Mouse (Mus musculus) forebrain, embryonic 16.5 days (tissue): Measurements from ENCODE around the gene Gabpb2. TPM values are rescaled to one million over a fixed set of nuclear protein-coding genes. Genes with fewer than 3 reads are reported as not detected.

Experiments
- ATAC-seq: fragments of 200-750 bp; cut with Nextera tagmentation; 2 replicates; pipeline ENCODE4 v1.8.0; 2017; ENCODE audit warnings: mild to moderate bottlenecking, moderate library complexity
- H3K27ac ChIP-seq: fragments of 300-500 bp; sonication (generic); 2 replicates; pipeline ENCODE4 v1.5.1; 2014; ENCODE audit warnings: low read length, control low read depth
- H3K27me3 ChIP-seq: fragments of 300-500 bp; sonication (generic); replicated peaks from 2 replicates; pipeline ENCODE4 v1.6.1; 2014; ENCODE audit warnings: low read length; ENCODE audit not compliant: control insufficient read depth, insufficient read depth
- H3K36me3 ChIP-seq: fragments of 300-500 bp; sonication (generic); 2 replicates; pipeline ENCODE4 v1.6.1; 2014; ENCODE audit not compliant: control insufficient read depth, insufficient read depth
- H3K4me1 ChIP-seq: fragments of 300-500 bp; sonication (generic); replicated peaks from 2 replicates; pipeline ENCODE4 v1.6.1; 2014; ENCODE audit warnings: low read length; ENCODE audit not compliant: control insufficient read depth, insufficient read depth
- H3K4me2 ChIP-seq: fragments of 300-500 bp; sonication (generic); 2 replicates; pipeline ENCODE4 v1.6.1; 2014; ENCODE audit warnings: mild to moderate bottlenecking, low read length, control low read depth
- H3K4me3 ChIP-seq: fragments of 300-500 bp; sonication (generic); replicated peaks from 2 replicates; pipeline ENCODE4 v1.5.1; 2014; ENCODE audit warnings: mild to moderate bottlenecking, low read length, control low read depth
- H3K9ac ChIP-seq: fragments of 300-500 bp; sonication (generic); replicated peaks from 2 replicates; pipeline ENCODE4 v1.6.1; 2014; ENCODE audit warnings: low read depth, low read length, control low read depth
- H3K9me3 ChIP-seq: fragments of 300-500 bp; sonication (generic); 2 replicates; pipeline ENCODE4 v1.6.1; 2016; ENCODE audit warnings: low read length; ENCODE audit not compliant: control insufficient read depth
- WGBS: fragments of 180-500 bp; shearing (Covaris S2); extraction: QIAGEN DNeasy Blood & Tissue Kit; methylation state at CpG from one replicate; pipeline ENCODE4 v1.1.7; 2014; 5-methylcytosine and 5-hydroxymethylcytosine counted together
- polyA plus RNA-seq: library from polyadenylated mRNA; unstranded; fragments of >200 nt; fragmentation: Nextera tagmentation; extraction: Ambion mirVana; gene quantifications from 2 replicates; pipeline ENCODE4 v1.2.1, GENCODE M21; 2015

Gabpb2 gene
- polyA plus RNA-seq, 1 experiment from 2014 or later, result 5.6 TPM

DNA sequence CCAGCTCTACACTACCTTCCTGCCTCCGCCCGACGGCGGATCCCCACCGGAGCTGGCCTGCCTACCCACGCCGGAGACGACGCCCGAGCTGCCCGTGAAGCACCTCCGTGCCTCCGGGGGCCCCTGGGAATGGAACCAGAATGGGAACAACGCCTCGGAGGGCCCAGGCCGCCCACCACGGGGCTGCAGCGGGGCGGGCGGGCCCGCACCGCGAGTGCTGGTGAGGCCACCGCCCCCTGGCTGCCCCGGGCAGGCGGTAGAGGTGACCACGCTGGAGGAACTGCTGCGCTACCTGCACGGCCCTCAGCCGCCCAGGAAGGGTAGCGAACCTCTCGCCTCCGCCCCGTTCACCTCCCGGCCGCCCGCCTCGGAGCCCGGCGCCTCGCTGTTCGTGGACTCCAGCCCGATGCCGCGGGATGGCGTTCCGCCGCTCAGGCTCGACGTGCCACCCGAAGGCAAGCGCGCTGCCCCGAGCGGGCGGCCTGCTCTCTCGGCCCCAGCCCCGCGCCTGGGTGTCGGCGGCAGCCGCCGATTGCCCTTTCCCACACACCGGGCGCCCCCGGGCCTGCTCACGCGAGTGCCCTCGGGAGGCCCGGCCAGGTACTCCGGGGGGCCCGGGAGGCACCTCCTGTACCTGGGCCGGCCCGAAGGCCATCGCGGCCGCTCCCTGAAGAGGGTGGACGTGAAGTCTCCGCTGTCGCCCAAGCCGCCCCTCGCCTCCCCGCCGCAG, 45.0 kb downstream of the Gabpb2 start:
- peaks cover 27% of the 10 kb centered on the region for H3K36me3 ChIP-seq
- H3K9ac ChIP-seq, result no peak overlapping the region
- H3K27me3 ChIP-seq, result peaks cover 18% of the 10 kb centered on the region
- H3K4me3 ChIP-seq, result no peak overlapping the region
- no peaks in the 10 kb centered on the region for H3K9me3 ChIP-seq
- WGBS, result 16% methylated on average over 74 of the region's 84 CpGs
- H3K27ac ChIP-seq, result no peak overlapping the region
- peaks cover 13% of the 10 kb centered on the region for H3K4me1 ChIP-seq
- no peak for ATAC-seq
- no peak overlapping the region for H3K4me2 ChIP-seq

DNA sequence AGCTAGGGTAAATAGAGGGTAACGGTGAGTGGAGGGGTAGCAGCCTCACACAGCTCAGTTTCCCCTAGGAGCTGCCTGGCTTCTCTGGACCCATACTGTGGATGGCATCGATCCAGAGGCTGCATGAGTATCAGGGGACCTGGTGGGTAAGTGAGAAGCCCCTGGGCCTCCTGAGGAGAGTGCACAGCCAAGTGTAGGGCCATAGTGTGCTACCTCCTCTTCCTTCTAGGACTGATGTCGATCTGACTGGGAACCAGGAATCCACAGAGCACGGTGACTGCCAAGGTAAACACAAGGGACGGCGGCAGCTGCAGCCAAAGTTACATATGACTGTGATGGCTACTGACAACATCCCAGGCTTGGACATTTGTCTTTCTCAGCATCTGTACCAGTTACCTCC, 46.6 kb downstream of the Gabpb2 start:
- no peak overlapping the region for H3K4me2 ChIP-seq
- ATAC-seq, result no peak
- H3K4me1 ChIP-seq, result peaks cover 13% of the 10 kb centered on the region
- no peak overlapping the region for H3K4me3 ChIP-seq
- no peak overlapping the region for H3K9ac ChIP-seq
- H3K27me3 ChIP-seq, result peaks cover 18% of the 10 kb centered on the region
- no peaks in the 10 kb centered on the region for H3K9me3 ChIP-seq
- no peak overlapping the region for H3K27ac ChIP-seq
- WGBS, result 80% methylated on average over 6 of the region's 6 CpGs
- peaks cover 37% of the 10 kb centered on the region for H3K36me3 ChIP-seq

DNA sequence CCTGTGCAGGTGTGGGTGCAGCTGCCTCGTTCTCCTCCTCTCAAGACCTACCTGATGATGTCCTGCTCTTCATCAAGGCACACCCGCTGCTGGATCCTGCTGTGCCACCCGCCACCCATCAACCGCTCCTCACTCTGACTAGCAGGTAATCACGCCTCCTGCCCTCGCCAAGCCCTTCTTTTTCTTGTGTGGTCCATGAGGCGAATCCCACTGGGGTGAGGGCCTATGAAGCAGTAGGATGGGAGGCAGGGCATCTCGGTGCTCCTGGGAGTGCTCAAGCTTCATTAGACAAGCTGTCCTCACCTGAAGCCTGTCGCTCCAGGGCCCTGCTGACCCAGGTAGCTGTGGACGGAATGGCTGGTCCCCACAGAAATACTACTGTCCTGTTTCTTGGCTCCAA, 47.7 kb downstream of the Gabpb2 start:
- WGBS, result 87% methylated on average over 10 of the region's 10 CpGs
- Histone ChIP-seq H3K4me2 (no peak overlapping the region), H3K4me3 (no peak overlapping the region), H3K27me3 (peaks cover 18% of the 10 kb centered on the region), H3K36me3 (peaks cover 41% of the 10 kb centered on the region), H3K4me1 (peaks cover 13% of the 10 kb centered on the region), H3K9ac (no peak overlapping the region), H3K9me3 (no peaks in the 10 kb centered on the region), H3K27ac (no peak overlapping the region)
- no peak for ATAC-seq

DNA sequence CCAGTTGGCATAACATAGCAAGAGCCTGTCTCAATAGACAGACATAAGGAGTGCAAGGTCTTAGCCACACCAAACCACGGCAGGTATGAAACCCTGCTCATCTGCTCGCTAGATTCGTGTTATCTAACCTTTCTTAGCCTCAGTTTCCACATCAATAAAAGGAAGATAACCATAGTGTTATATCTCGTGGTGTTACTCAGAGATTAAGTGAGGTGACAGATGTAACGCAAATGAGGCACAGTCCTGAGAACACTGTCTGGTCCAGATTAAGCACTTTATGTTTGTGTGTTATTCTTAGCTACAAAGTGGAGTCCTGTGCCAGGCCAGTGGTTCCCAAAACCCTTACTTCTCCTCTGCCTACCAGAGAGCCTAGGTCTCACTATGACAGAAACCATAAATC, 52.9 kb downstream of the Gabpb2 start:
- H3K4me3 ChIP-seq, result no peak overlapping the region
- peaks cover 29% of the 10 kb centered on the region for H3K4me1 ChIP-seq
- ATAC-seq, result no peak
- no peak overlapping the region for H3K4me2 ChIP-seq
- WGBS, result 84% methylated on average over 5 of the region's 5 CpGs
- H3K9me3 ChIP-seq, result no peaks in the 10 kb centered on the region
- no peak overlapping the region for H3K27ac ChIP-seq
- peaks cover 26% of the 10 kb centered on the region for H3K36me3 ChIP-seq
- H3K27me3 ChIP-seq, result peaks cover 1% of the 10 kb centered on the region
- H3K9ac ChIP-seq, result no peak overlapping the region

DNA sequence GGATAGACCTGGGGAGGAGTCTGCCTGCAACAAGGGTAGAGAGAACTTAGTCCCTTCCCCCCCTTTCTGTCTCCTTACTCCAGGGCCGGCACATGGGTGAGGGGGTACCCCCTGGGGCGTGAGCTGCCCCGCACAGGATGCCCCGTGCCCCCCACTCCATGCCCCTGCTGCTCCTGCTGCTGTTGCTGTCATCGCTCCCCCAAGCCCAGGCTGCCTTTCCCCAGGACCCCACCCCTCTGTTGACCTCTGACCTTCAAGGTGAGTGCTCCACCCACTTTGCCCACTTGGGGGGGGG, 53.5 kb downstream of the Gabpb2 start:
- Histone ChIP-seq H3K27ac (no peak overlapping the region), H3K9me3 (no peaks in the 10 kb centered on the region), H3K4me2 (no peak overlapping the region), H3K9ac (no peak overlapping the region), H3K4me3 (no peak overlapping the region), H3K27me3 (no peaks in the 10 kb centered on the region), H3K36me3 (peaks cover 20% of the 10 kb centered on the region), H3K4me1 (peaks cover 34% of the 10 kb centered on the region)
- WGBS, result 79% methylated on average over 5 of the region's 5 CpGs
- no peak for ATAC-seq

DNA sequence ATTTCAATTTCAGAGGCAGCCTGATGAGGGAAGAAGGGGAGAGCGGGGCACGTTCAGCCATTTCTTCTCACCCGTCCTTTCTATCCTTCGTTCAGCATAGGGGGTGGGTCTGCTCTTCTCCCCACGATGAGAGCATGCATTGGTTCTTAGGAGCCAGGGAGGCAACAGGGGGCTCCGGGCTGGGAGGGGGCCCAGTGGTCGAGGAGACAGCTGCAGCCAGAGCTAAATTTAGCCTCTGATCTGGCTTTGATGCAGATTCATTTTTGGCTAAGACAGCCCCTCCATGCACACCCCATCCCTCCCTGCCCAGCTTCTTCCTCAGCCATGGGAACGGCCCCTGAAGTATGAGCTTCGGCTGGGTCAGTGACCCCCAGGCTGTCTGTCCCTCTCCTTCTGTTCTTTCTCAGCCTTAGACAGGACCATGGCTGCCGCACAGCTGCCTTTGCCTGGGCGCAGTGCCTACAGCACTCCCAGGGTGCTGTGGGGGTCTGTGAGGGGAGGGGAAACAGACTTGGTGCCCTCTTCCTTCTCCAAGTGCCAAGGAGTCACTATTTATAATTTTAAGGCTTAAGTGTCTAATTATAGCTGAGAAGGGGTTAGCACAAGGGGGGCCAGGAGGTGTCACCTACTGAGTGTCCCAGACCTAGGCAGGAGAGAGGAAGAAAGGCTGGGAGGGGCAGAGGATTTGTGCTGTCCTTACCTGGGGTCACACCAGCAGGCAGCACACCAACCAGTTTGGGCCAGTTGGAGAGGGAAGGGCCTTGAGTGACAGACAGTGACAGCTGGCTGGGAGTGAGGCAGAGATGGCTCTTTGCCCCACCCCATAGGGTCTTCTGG, 54.1 kb downstream of the Gabpb2 start:
- no peak overlapping the region for H3K27ac ChIP-seq
- H3K36me3 ChIP-seq, result peaks cover 17% of the 10 kb centered on the region
- no peaks in the 10 kb centered on the region for H3K9me3 ChIP-seq
- H3K4me3 ChIP-seq, result peak overlapping the region; percentile 98; the same call in 1 of the 2 replicates
- ATAC-seq, result no peak
- peaks cover 34% of the 10 kb centered on the region for H3K4me1 ChIP-seq
- H3K27me3 ChIP-seq, result no peaks in the 10 kb centered on the region
- H3K9ac ChIP-seq, result peak overlapping the region; percentile 36; the same call in 1 of the 2 replicates
- peak overlapping the region; percentile 75 for H3K4me2 ChIP-seq
- 63% methylated on average over 11 of the region's 11 CpGs for WGBS

DNA sequence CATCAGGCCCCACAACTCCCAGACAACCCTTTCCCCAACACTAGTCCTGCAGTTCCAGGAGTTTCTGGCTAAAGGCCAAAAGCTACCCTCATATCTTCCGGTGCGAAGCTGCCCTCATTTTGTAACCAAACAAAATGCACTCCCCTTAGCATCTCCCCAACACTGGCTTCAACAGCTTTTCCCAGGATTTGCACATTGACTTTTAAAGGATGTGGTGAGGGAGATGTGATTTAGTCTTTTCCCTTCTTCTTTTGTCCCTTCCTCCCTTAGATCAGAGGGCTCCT, 55.4 kb downstream of the Gabpb2 start:
- peak overlapping the region; percentile 98 for H3K4me3 ChIP-seq
- H3K9me3 ChIP-seq, result no peaks in the 10 kb centered on the region
- ATAC-seq, result no peak
- peaks cover 34% of the 10 kb centered on the region for H3K4me1 ChIP-seq
- WGBS, result 3% methylated on average over 2 of the region's 2 CpGs
- H3K27ac ChIP-seq, result peak overlapping the region; percentile 56; the same call in 1 of the 2 replicates
- no peaks in the 10 kb centered on the region for H3K27me3 ChIP-seq
- peak overlapping the region; percentile 75 for H3K4me2 ChIP-seq
- peak overlapping the region; percentile 96 for H3K9ac ChIP-seq
- peaks cover 15% of the 10 kb centered on the region for H3K36me3 ChIP-seq

DNA sequence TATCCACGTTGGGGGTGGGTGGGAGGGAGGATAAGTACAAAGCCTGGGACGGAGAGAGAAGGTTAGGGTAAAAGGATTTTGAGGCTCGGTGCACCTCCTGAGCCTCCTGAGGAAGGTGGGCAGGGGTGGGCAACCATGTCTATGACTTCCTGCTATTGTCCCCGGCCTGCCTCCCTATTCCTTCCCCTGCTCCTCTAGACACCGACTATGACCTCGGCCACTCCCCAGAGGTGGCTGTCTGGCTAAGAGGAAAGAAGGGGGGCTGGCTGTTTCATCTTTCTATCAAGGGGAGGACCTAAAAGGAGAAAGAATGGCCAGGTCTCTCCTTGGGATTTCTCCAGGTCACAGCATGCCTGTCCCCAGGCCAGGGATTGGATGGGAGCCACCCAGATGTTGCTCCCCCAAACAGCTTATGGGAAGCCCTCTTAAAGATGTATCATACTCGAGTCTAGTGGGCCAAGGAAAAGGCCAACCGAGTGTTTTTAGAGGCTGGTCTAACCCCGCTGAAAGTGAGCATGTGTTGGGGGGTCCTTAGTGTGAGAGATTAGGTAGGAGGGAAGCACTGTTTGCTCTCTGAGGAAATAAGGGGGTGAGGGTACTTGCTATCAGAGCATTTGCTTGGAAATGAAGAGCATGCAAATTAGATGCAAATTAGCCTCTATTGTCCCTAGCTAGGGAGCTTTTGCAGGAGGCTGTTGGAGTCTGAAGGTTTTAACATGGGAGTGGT, 55.9 kb downstream of the Gabpb2 start:
- H3K4me2 ChIP-seq, result peak overlapping the region; percentile 75
- peaks cover 10% of the 10 kb centered on the region for H3K36me3 ChIP-seq
- H3K9ac ChIP-seq, result peak overlapping the region; percentile 96
- ATAC-seq, result no peak
- peak overlapping the region; percentile 98 for H3K4me3 ChIP-seq
- H3K27me3 ChIP-seq, result no peaks in the 10 kb centered on the region
- WGBS, result 5% methylated on average over 9 of the region's 9 CpGs
- H3K27ac ChIP-seq, result peak overlapping the region; percentile 56
- peaks cover 34% of the 10 kb centered on the region for H3K4me1 ChIP-seq
- H3K9me3 ChIP-seq, result no peaks in the 10 kb centered on the region

DNA sequence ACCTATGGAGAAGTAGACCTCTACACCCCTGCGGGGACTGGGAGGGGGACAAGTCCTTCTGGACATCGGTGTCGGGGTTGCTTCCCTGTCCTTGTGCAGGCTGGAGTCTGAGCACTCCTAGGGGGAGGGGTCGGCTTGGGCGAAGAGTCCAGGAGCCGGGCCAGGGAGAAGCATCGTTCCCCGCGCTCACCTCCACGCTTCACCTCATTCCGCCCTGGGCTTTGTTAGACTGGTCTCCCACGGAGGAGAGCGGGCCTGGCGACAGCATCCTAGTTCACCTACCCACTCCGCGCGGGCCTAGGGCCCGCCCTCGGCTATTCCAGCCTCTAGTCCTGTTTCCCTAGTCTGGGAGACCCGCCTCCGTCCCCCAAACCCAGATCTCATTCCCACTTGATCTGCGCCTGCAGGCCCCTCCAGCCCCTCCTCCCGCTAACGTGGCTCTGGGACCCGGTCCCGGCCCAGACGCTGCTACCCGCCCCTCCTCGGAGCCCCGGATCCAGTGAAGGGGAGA, 56.6 kb downstream of the Gabpb2 start:
- WGBS, result under 1% methylated on average over 30 of the region's 30 CpGs
- Histone ChIP-seq H3K27me3 (no peaks in the 10 kb centered on the region), H3K4me2 (peak overlapping the region; percentile 75), H3K36me3 (peaks cover 7% of the 10 kb centered on the region), H3K4me3 (peak overlapping the region; percentile 98), H3K9ac (peak overlapping the region; percentile 96), H3K9me3 (no peaks in the 10 kb centered on the region), H3K4me1 (peaks cover 34% of the 10 kb centered on the region), H3K27ac (peak overlapping the region; percentile 56)
- 0 out of 2 replicates have a peak, but pooled peaks have one; percentile 2 for ATAC-seq
